Comparison of ENCODE assay signal across 14 mouse cellular contexts in the genomic region with DNA sequence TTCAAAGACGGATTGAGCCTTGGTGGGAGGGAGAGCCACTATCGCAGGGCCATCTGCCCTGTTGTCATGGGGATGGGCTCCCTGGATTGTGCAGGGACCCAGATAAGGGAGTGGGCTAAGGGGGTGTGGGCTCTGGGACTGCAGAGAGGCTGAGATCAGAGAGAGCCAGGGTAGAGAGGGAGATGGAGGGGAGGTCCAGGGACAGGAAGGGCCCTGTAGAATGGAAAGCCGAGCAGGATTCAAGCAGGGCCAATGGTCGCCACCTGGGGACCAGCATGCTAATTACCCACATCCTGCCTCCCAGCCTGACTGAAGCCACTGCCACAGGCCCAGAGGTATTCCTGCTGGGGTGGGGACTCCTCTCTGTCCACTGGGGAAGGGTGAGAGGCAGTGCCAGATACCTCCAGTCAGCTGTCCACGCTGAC. TPM values are rescaled to one million over a fixed set of nuclear protein-coding genes. Genes with fewer than 3 reads are reported as not detected.
A peak's percentile ranks its signal among the peaks of the same experiment; 100 is the strongest.
DNase-seq lines count a peak whose midpoint lies in the region; ATAC-seq lines count a peak whose summit lies in the region.
"Had no signal": no experiment of that assay in that cellular context is flagged by ENCODE, and none has a peak within 500 bp of the region (broad histone marks: within the 10 kb centered on the region; RNA-seq: fewer than 3 reads in every experiment).

No protein-coding gene starts in this region.

- 23% methylated on average over 5 of the region's 5 CpGs for WGBS in liver, embryonic 13.5 days (ENCODE audit: insufficient replicate concordance)
- WGBS in liver, embryonic 11.5 days: 17% methylated on average over 5 of the region's 5 CpGs
- WGBS in hindbrain, embryonic 12.5 days: 7% methylated on average over 5 of the region's 5 CpGs
- whole genome bisulfite sequencing in midbrain, embryonic 15.5 days: 11% methylated on average over 5 of the region's 5 CpGs

- H3K36me3 ChIP-seq in liver, embryonic 13.5 days: no peaks in the 10 kb centered on the region
- no peaks in the 10 kb centered on the region for H3K36me3 ChIP-seq in liver, embryonic 11.5 days (ENCODE audit: control insufficient read depth, insufficient read depth, low read length)
- no peaks in the 10 kb centered on the region for H3K36me3 ChIP-seq in hindbrain, embryonic 12.5 days
- H3K36me3 ChIP-seq in midbrain, embryonic 15.5 days (replicated peaks): no peaks in the 10 kb centered on the region
- H3K36me3 ChIP-seq: liver, embryonic 15.5 days had no signal

- H3K4me2 ChIP-seq in liver, embryonic 13.5 days: no peak overlapping the region
- no peak overlapping the region for H3K4me2 ChIP-seq in liver, embryonic 11.5 days
- H3K4me2 ChIP-seq in hindbrain, embryonic 12.5 days (replicated peaks): 0 out of 2 replicates have a peak overlapping the region, but pooled peaks have one; percentile 4
- no peak overlapping the region for H3K4me2 ChIP-seq in midbrain, embryonic 15.5 days
- H3K4me2 ChIP-seq: liver, embryonic 15.5 days had no signal

- H3K9ac ChIP-seq in liver, embryonic 13.5 days: no peak overlapping the region
- H3K9ac ChIP-seq in liver, embryonic 11.5 days (ENCODE audit: low read depth, low read length): no peak overlapping the region
- H3K9ac ChIP-seq in hindbrain, embryonic 12.5 days: no peak overlapping the region
- no peak overlapping the region for H3K9ac ChIP-seq in midbrain, embryonic 15.5 days
- H3K9ac ChIP-seq: liver, embryonic 15.5 days had no signal

- no peak overlapping the region for H3K27ac ChIP-seq in liver, embryonic 13.5 days
- H3K27ac ChIP-seq in liver, embryonic 11.5 days (ENCODE audit: low read depth, low read length): no peak overlapping the region
- no peak overlapping the region for H3K27ac ChIP-seq in hindbrain, embryonic 12.5 days
- H3K27ac ChIP-seq in midbrain, embryonic 15.5 days: no peak overlapping the region
- H3K27ac ChIP-seq: layer of hippocampus, adult 2 months; liver, embryonic 15.5 days had no signal

- no peaks in the 10 kb centered on the region for H3K9me3 ChIP-seq in liver, embryonic 13.5 days (replicated peaks)
- no peaks in the 10 kb centered on the region for H3K9me3 ChIP-seq in liver, embryonic 11.5 days (ENCODE audit: control insufficient read depth, low read length)
- no peaks in the 10 kb centered on the region for H3K9me3 ChIP-seq in hindbrain, embryonic 12.5 days (replicated peaks)
- H3K9me3 ChIP-seq in midbrain, embryonic 15.5 days: no peaks in the 10 kb centered on the region
- H3K9me3 ChIP-seq: liver, embryonic 15.5 days had no signal

- intact Hi-C loops in left cerebral cortex, postnatal 25 days (cut with DNase I): no loop called here
- intact Hi-C loops in left cerebral cortex, postnatal 10 days (cut with DNase I): no loop called here

- DNase-seq in liver, embryonic 13.5 days: no peak
- no peak for DNase-seq in liver, embryonic 11.5 days (ENCODE audit: low spot score)
- DNase-seq in embryo, embryonic 10.5 days (ENCODE audit: low spot score): peak; percentile 28
- no peak for DNase-seq in cerebellum, adult 9-10 months
- DNase-seq in left cerebral cortex, postnatal 25 days (ENCODE audit: low spot score in 2 of 2): no peak
- no peak for DNase-seq in left cerebral cortex, postnatal 10 days (ENCODE audit: extremely low spot score in 1 of 2, low spot score in 2 of 2)
- DNase-seq: cerebellum, adult 2 months had no signal

- peaks cover 7% of the 10 kb centered on the region for H3K4me1 ChIP-seq in liver, embryonic 13.5 days (replicated peaks)
- peaks cover 3% of the 10 kb centered on the region; the same call in 1 of the 2 replicates for H3K4me1 ChIP-seq in liver, embryonic 11.5 days (replicated peaks; ENCODE audit: control insufficient read depth, insufficient read depth, low read length)
- peaks cover 9% of the 10 kb centered on the region for H3K4me1 ChIP-seq in hindbrain, embryonic 12.5 days
- H3K4me1 ChIP-seq in midbrain, embryonic 15.5 days: no peaks in the 10 kb centered on the region

- ATAC-seq in liver, embryonic 13.5 days (ENCODE audit: low read depth): peak; percentile 42; the same call in 1 of the 2 replicates
- no peak; the same call in 1 of the 2 replicates for ATAC-seq in liver, embryonic 11.5 days (replicated peaks; ENCODE audit: low FRiP score)
- peak; percentile 82 for ATAC-seq in hindbrain, embryonic 12.5 days (ENCODE audit: low FRiP score)
- 0 out of 2 replicates have a peak, but pooled peaks have one; percentile 39 for ATAC-seq in midbrain, embryonic 15.5 days (replicated peaks)

- no peak overlapping the region for H3K4me3 ChIP-seq in liver, embryonic 13.5 days (replicated peaks)
- no peak overlapping the region for H3K4me3 ChIP-seq in liver, embryonic 11.5 days (ENCODE audit: low read depth, low read length)
- H3K4me3 ChIP-seq in hindbrain, embryonic 12.5 days: no peak overlapping the region
- no peak overlapping the region for H3K4me3 ChIP-seq in midbrain, embryonic 15.5 days
- H3K4me3 ChIP-seq: layer of hippocampus, adult 2 months; liver, embryonic 15.5 days had no signal

- peaks cover 58% of the 10 kb centered on the region for H3K27me3 ChIP-seq in liver, embryonic 13.5 days
- peaks cover 37% of the 10 kb centered on the region for H3K27me3 ChIP-seq in liver, embryonic 11.5 days (replicated peaks; ENCODE audit: control insufficient read depth, insufficient read depth, low read length)
- peaks cover 31% of the 10 kb centered on the region for H3K27me3 ChIP-seq in hindbrain, embryonic 12.5 days
- H3K27me3 ChIP-seq in midbrain, embryonic 15.5 days (replicated peaks): no peaks in the 10 kb centered on the region

RNA-seq across cellular contexts. Expression of a gene that starts 4.5 kb away (rescaled TPM):
- not detected in 2 replicates for polyA plus RNA-seq in liver, embryonic 13.5 days (2015; fragmentation: Nextera tagmentation; extraction: Ambion mirVana)
- polyA plus RNA-seq in liver, embryonic 11.5 days (2014; fragmentation: Nextera tagmentation; extraction: Ambion mirVana): not detected in 2 replicates
- not detected in 2 replicates for polyA plus RNA-seq in hindbrain, embryonic 12.5 days (2016; fragmentation: Nextera tagmentation; extraction: Ambion mirVana)
- polyA plus RNA-seq in midbrain, embryonic 15.5 days (2015; fragmentation: Nextera tagmentation; extraction: Ambion mirVana): not detected in 2 replicates
- total RNA-seq in left cerebral cortex, postnatal 25 days (2021): not detected
- total RNA-seq in left cerebral cortex, postnatal 10 days (2021): not detected
- total RNA-seq: adrenal gland, adult 18-20 months; layer of hippocampus, adult 2 months had no signal
- polyA plus RNA-seq: cerebellum, adult 2 months; heart, postnatal 0 days; liver, embryonic 15.5 days; small intestine, adult 2 months had no signal

RNA-seq across cellular contexts. Expression of a gene that starts 32.9 kb away (rescaled TPM):
- polyA plus RNA-seq in liver, embryonic 13.5 days (2015; fragmentation: Nextera tagmentation; extraction: Ambion mirVana): 6.9 and 7.4 TPM in 2 replicates
- 13.3 and 15.9 TPM in 2 replicates for polyA plus RNA-seq in liver, embryonic 11.5 days (2014; fragmentation: Nextera tagmentation; extraction: Ambion mirVana)
- 29.4 and 43.6 TPM in 2 replicates for polyA plus RNA-seq in hindbrain, embryonic 12.5 days (2016; fragmentation: Nextera tagmentation; extraction: Ambion mirVana)
- 20.7 and 20.9 TPM in 2 replicates for polyA plus RNA-seq in midbrain, embryonic 15.5 days (2015; fragmentation: Nextera tagmentation; extraction: Ambion mirVana)
- total RNA-seq in left cerebral cortex, postnatal 25 days (2021): 1 to 10 TPM; 4.8 to 5.9 TPM
- total RNA-seq in left cerebral cortex, postnatal 10 days (2021): 1 to 10 TPM; 3.2 to 6.4 TPM
